Mouse (Mus musculus) midbrain, embryonic 12.5 days (tissue): Measurements from ENCODE around the gene Fgfr2. TPM values are rescaled to one million over a fixed set of nuclear protein-coding genes. Genes with fewer than 3 reads are reported as not detected.
A peak's percentile ranks its signal among the peaks of the same experiment; 100 is the strongest.

Experiments
- ATAC-seq: fragments of 200-750 bp; cut with Nextera tagmentation; 2 replicates; pipeline ENCODE4 v1.8.0; 2017; ENCODE audit warnings: low read depth, moderate TSS enrichment, moderate library complexity; ENCODE audit not compliant: low FRiP score
- H3K27ac ChIP-seq: fragments of 300-500 bp; sonication (generic); replicated peaks from 2 replicates; pipeline ENCODE4 v1.5.1; 2016; ENCODE audit warnings: mild to moderate bottlenecking
- H3K27me3 ChIP-seq: fragments of 300-500 bp; sonication (generic); 2 replicates; pipeline ENCODE4 v1.6.1; 2016; ENCODE audit warnings: mild to moderate bottlenecking
- H3K36me3 ChIP-seq: fragments of 300-500 bp; sonication (generic); 2 replicates; pipeline ENCODE4 v1.6.1; 2016
- H3K4me1 ChIP-seq: fragments of 300-500 bp; sonication (generic); 2 replicates; pipeline ENCODE4 v1.6.1; 2016
- H3K4me2 ChIP-seq: fragments of 300-500 bp; sonication (generic); replicated peaks from 2 replicates; pipeline ENCODE4 v1.6.1; 2016; ENCODE audit warnings: mild to moderate bottlenecking, moderate library complexity
- H3K4me3 ChIP-seq: fragments of 300-500 bp; sonication (generic); 2 replicates; pipeline ENCODE4 v1.5.1; 2016; ENCODE audit warnings: mild to moderate bottlenecking
- H3K9ac ChIP-seq: fragments of 300-500 bp; sonication (generic); replicated peaks from 2 replicates; pipeline ENCODE4 v1.6.1; 2016; ENCODE audit warnings: mild to moderate bottlenecking, moderate library complexity
- H3K9me3 ChIP-seq: fragments of 300-500 bp; sonication (generic); 2 replicates; pipeline ENCODE4 v1.6.1; 2016; ENCODE audit warnings: mild to moderate bottlenecking
- WGBS: fragments of 180-500 bp; shearing (Covaris S2); methylation state at CpG from one replicate; pipeline ENCODE4 v1.1.7; 2016; 5-methylcytosine and 5-hydroxymethylcytosine counted together
- polyA plus RNA-seq: library from polyadenylated mRNA; unstranded; fragments of >200 nt; fragmentation: Nextera tagmentation; extraction: Ambion mirVana; gene quantifications from 2 replicates; pipeline ENCODE4 v1.2.1, GENCODE M21; 2016

The Fgfr2 gene
- polyA plus RNA-seq, 1 experiment from 2014 or later, result 96.5 TPM

DNA sequence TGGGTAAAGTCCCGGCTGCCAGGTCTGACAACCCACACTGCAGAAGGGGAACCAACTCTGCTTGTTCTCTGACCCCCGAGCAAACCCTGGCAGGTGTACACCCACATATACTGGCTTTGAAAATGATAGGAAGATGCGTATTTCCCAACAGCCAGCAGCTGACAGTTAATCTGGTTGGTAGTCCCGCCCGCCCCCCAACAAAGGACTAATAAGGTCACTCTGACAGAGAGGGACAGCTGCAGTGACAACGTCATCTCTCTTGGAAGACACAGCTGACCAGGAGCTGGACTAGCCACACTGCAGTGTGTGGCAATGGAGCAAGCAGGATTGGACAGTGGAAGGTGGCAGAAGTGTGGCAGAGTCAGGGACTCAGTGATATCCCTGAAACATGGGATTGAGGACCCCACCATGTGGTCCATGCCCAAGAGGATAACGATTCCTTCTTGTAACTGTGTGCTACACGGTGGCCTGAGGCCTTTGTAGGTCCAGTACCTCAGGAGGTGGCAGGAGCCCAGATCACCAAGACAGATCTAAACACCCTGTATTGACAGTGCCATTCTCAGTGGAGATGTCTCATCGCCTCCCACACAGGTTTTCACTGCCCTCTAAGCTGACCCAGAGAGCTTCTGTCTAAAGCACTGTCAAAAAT, 130.1 kb downstream of the Fgfr2 start:
- Histone ChIP-seq H3K27ac (no peak overlapping the region), H3K9ac (no peak overlapping the region), H3K4me1 (no peaks in the 10 kb centered on the region), H3K27me3 (no peaks in the 10 kb centered on the region), H3K9me3 (no peaks in the 10 kb centered on the region), H3K4me2 (no peak overlapping the region), H3K4me3 (no peak overlapping the region), H3K36me3 (peaks cover 76% of the 10 kb centered on the region)
- no peak for ATAC-seq
- WGBS, result 82% methylated on average over 9 of the region's 9 CpGs

DNA sequence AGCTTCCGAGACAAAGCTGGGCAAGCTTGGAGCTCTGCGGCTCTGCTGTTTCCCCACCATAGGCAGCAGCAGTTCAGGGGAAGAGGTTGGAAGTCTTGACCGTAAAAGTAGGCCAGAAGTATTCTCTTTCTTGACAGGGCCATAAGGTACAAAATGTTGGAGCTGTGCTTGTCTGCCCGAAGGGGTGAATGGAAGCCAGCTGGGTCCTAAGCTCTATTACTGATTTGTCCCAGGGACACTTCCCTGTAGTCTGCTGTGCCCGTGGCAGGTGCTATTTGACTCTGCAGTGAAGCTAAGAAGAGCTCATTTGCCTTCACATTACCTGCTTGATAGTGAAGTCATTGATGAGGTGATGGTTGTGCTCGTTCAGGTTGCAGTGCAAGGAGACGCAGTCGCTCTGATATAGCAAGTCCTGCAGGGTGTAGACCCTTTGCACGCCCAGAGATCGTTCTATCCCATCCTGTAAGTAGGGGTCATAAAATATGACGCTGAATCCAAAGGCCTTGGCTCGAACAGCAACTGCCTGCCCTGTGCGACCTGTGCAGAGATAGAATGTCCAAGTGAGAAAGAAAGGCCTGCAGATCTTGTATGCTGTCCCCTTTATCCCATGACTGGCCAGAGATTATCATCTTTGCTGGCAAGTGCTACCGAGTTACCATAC, 131.8 kb downstream of the Fgfr2 start:
- peaks cover 69% of the 10 kb centered on the region for H3K36me3 ChIP-seq
- no peaks in the 10 kb centered on the region for H3K9me3 ChIP-seq
- H3K27ac ChIP-seq, result no peak overlapping the region
- H3K27me3 ChIP-seq, result no peaks in the 10 kb centered on the region
- H3K4me2 ChIP-seq, result no peak overlapping the region
- no peaks in the 10 kb centered on the region for H3K4me1 ChIP-seq
- H3K4me3 ChIP-seq, result no peak overlapping the region
- no peak overlapping the region for H3K9ac ChIP-seq
- ATAC-seq, result no peak
- WGBS, result 94% methylated on average over 14 of the region's 14 CpGs

DNA sequence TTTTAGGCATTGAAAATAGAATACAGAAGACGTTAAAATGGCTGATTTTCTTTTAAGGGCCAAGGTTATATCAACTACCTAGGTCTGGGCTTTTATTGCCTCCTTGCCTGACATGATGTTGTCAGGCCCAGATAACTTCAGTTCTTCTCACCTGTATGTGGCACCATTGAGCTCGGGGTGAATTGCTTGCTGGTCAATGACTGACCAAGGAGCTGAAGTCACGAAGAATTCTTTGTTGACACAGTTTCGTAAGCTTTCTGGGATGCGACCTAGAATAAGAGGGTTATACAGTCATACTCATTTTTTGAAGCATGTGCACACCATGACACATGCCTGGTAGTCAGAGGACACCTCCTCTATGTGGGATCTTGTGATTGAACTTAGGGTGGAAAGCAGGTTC, 133.3 kb downstream of the Fgfr2 start:
- H3K4me2 ChIP-seq, result no peak overlapping the region
- H3K36me3 ChIP-seq, result peaks cover 62% of the 10 kb centered on the region
- H3K27me3 ChIP-seq, result no peaks in the 10 kb centered on the region
- WGBS, result 92% methylated on average over 5 of the region's 5 CpGs
- ATAC-seq, result no peak
- H3K4me1 ChIP-seq, result no peaks in the 10 kb centered on the region
- H3K9ac ChIP-seq, result no peak overlapping the region
- H3K4me3 ChIP-seq, result no peak overlapping the region
- H3K9me3 ChIP-seq, result no peaks in the 10 kb centered on the region
- H3K27ac ChIP-seq, result no peak overlapping the region

DNA sequence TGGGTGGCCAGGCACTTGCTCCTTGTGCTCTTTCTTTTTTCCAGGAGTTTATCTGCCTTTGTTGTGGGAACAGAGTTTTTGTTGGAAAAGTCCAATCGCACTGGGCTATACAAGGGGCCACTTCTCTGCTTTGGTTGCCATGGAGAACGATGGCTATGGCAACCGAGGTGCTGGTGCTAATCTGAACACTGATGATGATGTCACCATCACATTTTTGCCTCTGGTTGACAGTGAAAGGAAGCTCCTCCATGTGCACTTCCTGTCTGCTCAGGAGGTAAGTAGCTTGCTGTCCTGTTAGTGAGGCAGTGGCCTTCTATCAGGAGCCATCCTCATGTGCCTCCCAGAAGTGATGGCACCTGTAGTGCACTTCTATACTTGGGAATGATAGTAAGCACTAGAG, 140.5 kb downstream of the Fgfr2 start:
- Histone ChIP-seq H3K4me2 (no peak overlapping the region), H3K4me1 (peaks cover 5% of the 10 kb centered on the region; the same call in 1 of the 2 replicates), H3K9me3 (no peaks in the 10 kb centered on the region), H3K27ac (no peak overlapping the region), H3K27me3 (no peaks in the 10 kb centered on the region), H3K9ac (no peak overlapping the region), H3K36me3 (peaks cover 37% of the 10 kb centered on the region), H3K4me3 (no peak overlapping the region)
- 0 out of 2 replicates have a peak, but pooled peaks have one; percentile 19 for ATAC-seq
- WGBS, result 41% methylated on average over 3 of the region's 3 CpGs

DNA sequence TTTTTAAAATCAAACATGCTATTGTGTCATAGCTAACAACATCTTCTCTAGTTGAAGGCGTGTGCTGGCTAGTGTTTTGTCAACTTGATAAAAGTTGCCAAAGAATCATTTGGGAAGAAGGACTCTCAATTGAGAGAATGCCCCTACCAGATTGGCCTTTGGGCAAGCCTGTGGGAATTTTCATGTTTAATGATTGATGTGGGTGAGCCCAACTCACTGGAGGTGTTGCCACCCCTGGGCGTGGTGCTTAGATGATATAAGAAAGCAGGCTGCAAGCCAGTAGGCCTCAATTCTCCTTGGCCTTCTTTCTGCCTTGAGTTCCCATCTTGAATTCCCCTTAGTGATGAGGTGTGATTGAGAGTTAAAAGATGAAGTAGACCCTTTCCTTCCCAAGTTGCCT, 145.2 kb downstream of the Fgfr2 start:
- Histone ChIP-seq H3K27ac (no peak overlapping the region), H3K4me2 (no peak overlapping the region), H3K4me1 (peaks cover 5% of the 10 kb centered on the region; the same call in 1 of the 2 replicates), H3K9ac (no peak overlapping the region), H3K9me3 (no peaks in the 10 kb centered on the region), H3K36me3 (peaks cover 38% of the 10 kb centered on the region), H3K4me3 (no peak overlapping the region), H3K27me3 (no peaks in the 10 kb centered on the region)
- no peak for ATAC-seq
- 100% methylated on average over 2 of the region's 2 CpGs for WGBS

DNA sequence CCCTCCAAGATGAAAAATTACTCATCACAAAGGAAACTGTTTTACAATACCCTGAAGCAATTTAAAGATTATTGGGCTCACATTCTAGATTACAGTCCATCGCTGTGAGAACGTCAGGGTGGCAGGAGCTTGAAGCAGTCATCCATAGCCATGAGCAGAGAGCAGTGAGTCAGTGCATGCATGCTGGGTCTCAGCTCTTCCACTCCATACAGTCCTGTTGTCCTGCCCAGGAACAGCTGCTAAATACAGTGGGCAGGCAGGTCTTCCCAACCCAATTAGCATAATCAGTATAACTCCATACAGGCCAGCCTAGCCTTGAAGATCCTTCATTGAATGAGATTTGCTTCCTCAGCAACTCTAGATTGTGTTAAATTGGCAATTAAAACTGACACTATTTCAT, 147.1 kb downstream of the Fgfr2 start:
- H3K4me3 ChIP-seq, result no peak overlapping the region
- no peaks in the 10 kb centered on the region for H3K27me3 ChIP-seq
- no peaks in the 10 kb centered on the region for H3K4me1 ChIP-seq
- H3K9ac ChIP-seq, result no peak overlapping the region
- no peaks in the 10 kb centered on the region for H3K9me3 ChIP-seq
- peaks cover 26% of the 10 kb centered on the region for H3K36me3 ChIP-seq
- no peak for ATAC-seq
- no peak overlapping the region for H3K4me2 ChIP-seq
- WGBS, result 83% methylated on average over 2 of the region's 2 CpGs
- H3K27ac ChIP-seq, result no peak overlapping the region

DNA sequence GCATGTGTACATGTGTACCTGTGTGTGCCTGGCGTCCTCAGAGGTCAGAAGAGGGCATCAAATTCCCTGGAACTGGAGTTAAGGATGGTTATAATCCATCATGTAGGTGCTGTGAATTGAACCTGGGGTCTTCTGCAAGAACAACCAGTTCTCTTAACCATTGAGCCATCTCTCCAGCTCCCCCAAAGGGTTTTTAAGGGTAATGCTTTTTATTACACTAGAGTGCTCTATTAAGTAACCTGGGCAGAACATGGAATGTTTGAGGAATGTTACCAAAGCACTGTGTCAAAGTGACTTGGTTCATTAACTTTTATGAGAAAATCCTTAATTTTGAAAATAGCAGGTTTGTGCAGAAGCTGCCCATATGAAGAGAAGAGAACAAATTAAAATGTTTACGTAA, 151.1 kb downstream of the Fgfr2 start:
- Histone ChIP-seq H3K27ac (no peak overlapping the region), H3K27me3 (no peaks in the 10 kb centered on the region), H3K4me3 (no peak overlapping the region), H3K4me2 (no peak overlapping the region), H3K9me3 (no peaks in the 10 kb centered on the region), H3K36me3 (peaks cover 26% of the 10 kb centered on the region), H3K9ac (no peak overlapping the region), H3K4me1 (no peaks in the 10 kb centered on the region)
- ATAC-seq, result no peak
- WGBS, result 91% methylated on average over 2 of the region's 2 CpGs

DNA sequence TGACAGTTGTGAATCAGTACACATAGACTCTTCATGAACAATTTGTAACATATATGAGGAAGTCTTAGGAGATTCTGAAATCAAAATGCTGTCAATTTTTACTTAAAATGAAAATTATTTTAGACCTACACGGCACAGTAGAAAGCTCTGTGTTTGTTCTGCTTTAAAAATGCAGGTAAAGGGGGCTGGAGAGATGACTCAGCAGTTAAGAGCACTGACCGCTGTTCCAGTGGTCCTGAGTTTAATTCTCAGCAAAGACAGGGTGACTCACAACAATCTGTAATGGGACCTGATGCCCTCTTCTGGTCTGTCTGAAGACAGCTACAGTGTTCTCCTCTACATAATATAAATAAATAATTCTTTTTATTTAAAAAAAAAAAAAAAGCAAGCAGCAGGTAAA, 157.4 kb downstream of the Fgfr2 start:
- H3K9me3 ChIP-seq, result no peaks in the 10 kb centered on the region
- peaks cover 3% of the 10 kb centered on the region; the same call in 1 of the 2 replicates for H3K36me3 ChIP-seq
- H3K4me1 ChIP-seq, result no peaks in the 10 kb centered on the region
- no peak overlapping the region for H3K9ac ChIP-seq
- no peak for ATAC-seq
- no peak overlapping the region for H3K4me2 ChIP-seq
- no peak overlapping the region for H3K27ac ChIP-seq
- 90% methylated on average over 2 of the region's 2 CpGs for WGBS
- no peak overlapping the region for H3K4me3 ChIP-seq
- H3K27me3 ChIP-seq, result no peaks in the 10 kb centered on the region

DNA sequence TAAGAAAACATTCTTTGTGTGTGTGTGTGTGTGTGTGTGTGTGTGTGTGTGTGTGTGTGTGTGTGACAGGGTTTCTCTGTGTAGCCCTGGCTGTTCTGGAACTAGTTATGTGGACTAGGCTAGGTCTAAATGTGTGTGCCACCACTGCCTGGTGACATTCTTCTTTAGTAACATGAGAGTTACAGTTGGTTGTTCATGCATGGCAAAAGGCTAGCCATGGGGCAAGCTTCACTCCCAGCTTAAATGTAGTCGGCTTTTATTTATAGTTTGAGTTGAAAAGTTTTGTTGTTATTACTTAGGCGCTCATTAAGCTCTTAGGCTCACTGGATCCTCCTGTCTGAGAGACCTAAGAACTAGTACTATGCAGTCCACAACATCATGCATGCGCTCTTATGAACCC, 158.8 kb downstream of the Fgfr2 start:
- 83% methylated on average over 3 of the region's 3 CpGs for WGBS

DNA sequence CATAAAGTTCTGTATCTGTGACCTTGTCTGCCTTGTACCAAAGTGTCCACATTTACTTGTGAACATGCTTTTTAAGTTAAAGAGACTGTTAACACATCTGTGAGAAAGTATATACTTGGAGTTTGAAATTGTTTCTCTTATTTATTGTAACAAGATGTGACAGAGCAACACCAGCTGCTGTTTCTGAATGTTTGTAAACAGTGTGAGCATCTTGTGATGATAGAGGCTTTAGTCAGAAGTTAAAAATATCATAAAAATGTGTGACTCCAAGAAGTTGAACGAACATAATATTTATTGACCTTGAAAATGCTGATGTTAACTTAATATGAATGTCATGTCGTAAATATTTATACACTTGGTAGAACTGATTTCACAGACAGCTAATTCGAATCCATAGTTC, 172.5 kb downstream of the Fgfr2 start:
- Histone ChIP-seq H3K9ac (no peak overlapping the region), H3K9me3 (no peaks in the 10 kb centered on the region), H3K4me1 (no peaks in the 10 kb centered on the region), H3K4me2 (no peak overlapping the region), H3K36me3 (no peaks in the 10 kb centered on the region), H3K27me3 (no peaks in the 10 kb centered on the region), H3K27ac (no peak overlapping the region), H3K4me3 (no peak overlapping the region)
- no peak for ATAC-seq
- WGBS, result 97% methylated on average over 3 of the region's 3 CpGs

More for the DNA sequence above, 158.8 kb downstream of the Fgfr2 start:
- no peaks in the 10 kb centered on the region for H3K4me1 ChIP-seq
- no peaks in the 10 kb centered on the region for H3K27me3 ChIP-seq
- peaks cover 3% of the 10 kb centered on the region; the same call in 1 of the 2 replicates for H3K36me3 ChIP-seq
- no peak overlapping the region for H3K9ac ChIP-seq
- H3K4me2 ChIP-seq, result no peak overlapping the region
- ATAC-seq, result no peak
- H3K27ac ChIP-seq, result no peak overlapping the region
- H3K9me3 ChIP-seq, result no peaks in the 10 kb centered on the region
- no peak overlapping the region for H3K4me3 ChIP-seq

DNA sequence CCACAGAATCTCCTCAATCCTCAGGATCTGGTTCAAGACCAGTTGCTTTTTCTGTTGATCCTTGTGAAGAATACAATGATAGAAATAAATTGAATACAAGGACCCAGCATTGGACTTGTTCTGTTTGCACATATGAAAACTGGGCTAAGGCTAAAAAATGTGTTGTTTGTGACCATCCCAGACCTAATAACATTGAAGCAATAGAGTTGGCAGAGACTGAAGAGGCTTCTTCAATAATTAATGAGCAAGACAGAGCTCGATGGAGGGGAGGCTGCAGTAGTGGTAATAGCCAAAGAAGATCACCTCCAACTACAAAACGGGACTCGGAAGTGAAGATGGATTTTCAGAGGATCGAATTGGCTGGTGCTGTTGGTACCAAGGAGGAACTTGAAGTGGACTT, 173.2 kb downstream of the Fgfr2 start:
- 90% methylated on average over 4 of the region's 4 CpGs for WGBS
- Histone ChIP-seq H3K27me3 (no peaks in the 10 kb centered on the region), H3K36me3 (no peaks in the 10 kb centered on the region), H3K27ac (no peak overlapping the region), H3K9ac (no peak overlapping the region), H3K4me3 (no peak overlapping the region), H3K9me3 (no peaks in the 10 kb centered on the region), H3K4me1 (no peaks in the 10 kb centered on the region), H3K4me2 (no peak overlapping the region)
- no peak for ATAC-seq

DNA sequence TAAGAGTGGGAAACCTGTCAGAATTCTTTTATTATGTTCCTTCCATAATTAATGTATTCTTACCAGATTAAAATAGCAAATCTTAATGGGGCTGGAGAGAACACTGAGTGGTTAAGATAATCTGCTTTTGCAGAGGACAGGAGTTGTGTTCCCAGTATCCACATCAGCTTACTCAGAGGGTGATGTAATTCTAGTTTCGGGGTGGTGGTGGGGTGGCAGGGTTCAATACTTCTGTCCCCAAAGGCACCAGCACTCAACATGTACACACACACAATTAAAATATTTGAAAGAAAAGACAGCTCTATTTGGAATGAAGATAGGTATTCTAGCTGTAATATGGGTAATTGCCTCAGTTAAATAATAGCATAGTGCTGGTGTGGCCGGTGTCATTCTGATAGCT, 182.6 kb downstream of the Fgfr2 start:
- no peak overlapping the region for H3K4me3 ChIP-seq
- no peak overlapping the region for H3K4me2 ChIP-seq
- no peaks in the 10 kb centered on the region for H3K27me3 ChIP-seq
- no peaks in the 10 kb centered on the region for H3K9me3 ChIP-seq
- no peak overlapping the region for H3K9ac ChIP-seq
- H3K4me1 ChIP-seq, result no peaks in the 10 kb centered on the region
- no peaks in the 10 kb centered on the region for H3K36me3 ChIP-seq
- ATAC-seq, result no peak
- 93% methylated on average over 2 of the region's 2 CpGs for WGBS
- H3K27ac ChIP-seq, result no peak overlapping the region
